Mouse (Mus musculus) A20 (cell line): Measurements from ENCODE around the gene Gm5938.

Experiments used
- DNase-seq: peaks from one replicate; pipeline ENCODE4 v3.0.0-alpha.2; 2011; ENCODE audit warnings: low read depth, low spot score

Gm5938 gene

DNA sequence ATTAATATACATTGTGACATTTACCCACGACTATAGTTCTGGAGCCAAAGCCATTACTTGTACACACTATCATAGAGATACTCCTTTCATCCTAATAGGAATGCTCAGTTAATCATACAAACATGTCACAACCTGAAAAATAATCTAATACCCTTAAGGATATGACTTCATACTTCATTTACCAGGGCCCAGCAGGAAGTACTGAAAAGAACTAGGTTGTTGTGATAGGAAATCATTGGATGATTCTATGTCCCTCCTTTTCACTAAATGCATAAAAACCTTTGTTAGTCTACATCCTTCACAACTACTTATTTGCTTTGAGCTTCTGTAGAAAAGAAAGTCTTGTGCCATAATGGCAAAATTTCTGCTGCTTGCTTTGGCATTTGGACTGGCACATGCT is at the start of gene Gm5938:
TSS of gene Gm5938 (plus strand) at position 301 of the 400 bp plus-strand sequence.
- DNase-seq = no peak

DNA sequence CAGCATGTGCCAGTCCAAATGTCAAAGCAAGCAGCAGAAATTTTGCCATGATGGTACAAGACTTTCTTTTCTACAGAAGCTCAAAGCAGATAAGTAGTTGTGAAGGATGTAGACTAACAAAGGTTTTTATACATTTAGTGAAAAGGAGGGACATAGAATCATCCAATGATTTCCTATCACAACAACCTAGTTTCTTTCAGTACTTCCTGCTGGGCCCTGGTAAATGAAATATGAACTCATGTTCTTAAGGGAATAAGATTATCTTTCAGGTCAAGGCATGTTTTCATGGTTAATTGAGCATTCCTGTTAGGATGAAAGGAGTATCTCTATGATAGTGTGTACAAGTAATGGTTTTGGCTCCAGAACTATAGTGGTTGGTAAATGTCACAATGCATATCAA is 34.0 kb upstream of the Gm5938 start, which contains the start of gene Obp1a:
TSS of gene Obp1a (minus strand) at position 101 of the 400 bp plus-strand sequence.
- no peak for DNase-seq
